Mouse (Mus musculus) stomach, embryonic 14.5 days (tissue): Measurements from ENCODE around the gene Zfp266. TPM values are rescaled to one million over a fixed set of nuclear protein-coding genes. Genes with fewer than 3 reads are reported as not detected.
A peak's percentile ranks its signal among the peaks of the same experiment; 100 is the strongest.

Source experiments
- ATAC-seq: fragments of 200-750 bp; cut with Nextera tagmentation; 2 replicates; pipeline ENCODE4 v1.8.0; 2017; ENCODE audit warnings: low read depth, moderate TSS enrichment; ENCODE audit not compliant: insufficient number of reproducible peaks, insufficient read depth, low FRiP score
- H3K27ac ChIP-seq: fragments of 300-500 bp; sonication (generic); 2 replicates; pipeline ENCODE4 v1.5.1; 2014; ENCODE audit warnings: mild to moderate bottlenecking, low read length, moderate library complexity, mixed read lengths
- H3K27me3 ChIP-seq: fragments of 300-500 bp; sonication (generic); 2 replicates; pipeline ENCODE4 v1.6.1; 2014; ENCODE audit warnings: low read length, control low read depth, mixed read lengths; ENCODE audit not compliant: control insufficient read depth, insufficient read depth
- H3K36me3 ChIP-seq: fragments of 300-500 bp; sonication (generic); 2 replicates; pipeline ENCODE4 v1.6.1; 2014; ENCODE audit warnings: mild to moderate bottlenecking, control low read depth, low read length, moderate library complexity, mixed read lengths; ENCODE audit not compliant: control insufficient read depth, insufficient read depth
- H3K4me1 ChIP-seq: fragments of 300-500 bp; sonication (generic); 2 replicates; pipeline ENCODE4 v1.6.1; 2014; ENCODE audit warnings: low read length, control low read depth, mixed read lengths; ENCODE audit not compliant: control insufficient read depth, insufficient read depth
- H3K4me2 ChIP-seq: fragments of 300-500 bp; sonication (generic); replicated peaks from 2 replicates; pipeline ENCODE4 v1.6.1; 2014; ENCODE audit warnings: low read depth, low read length, control low read depth
- H3K4me3 ChIP-seq: fragments of 300-500 bp; sonication (generic); 2 replicates; pipeline ENCODE4 v1.5.1; 2014; ENCODE audit warnings: low read depth, low read length, control low read depth
- H3K9ac ChIP-seq: fragments of 300-500 bp; sonication (generic); replicated peaks from 2 replicates; pipeline ENCODE4 v1.6.1; 2014; ENCODE audit warnings: low read depth, mild to moderate bottlenecking, control low read depth, low read length, moderate library complexity, mixed read lengths
- H3K9me3 ChIP-seq: fragments of 300-500 bp; sonication (generic); 2 replicates; pipeline ENCODE4 v1.6.1; 2016; ENCODE audit warnings: low read depth, low read length, control low read depth; ENCODE audit not compliant: control insufficient read depth
- WGBS: fragments of 180-500 bp; shearing (Covaris S2); extraction: QIAGEN DNeasy Blood & Tissue Kit; methylation state at CpG from one replicate; pipeline ENCODE4 v1.1.7; 2014; 5-methylcytosine and 5-hydroxymethylcytosine counted together
- polyA plus RNA-seq: library from polyadenylated mRNA; unstranded; fragments of >200 nt; fragmentation: Nextera tagmentation; extraction: Ambion mirVana; gene quantifications from 2 replicates; pipeline ENCODE4 v1.2.1, GENCODE M21; 2014

Zfp266 gene
- polyA plus RNA-seq, 1 experiment from 2014 or later: 94.0 TPM

- H3K4me1 ChIP-seq: peaks cover 7% of the 10 kb centered on the region; the same call in 1 of the 2 replicates
- no peaks in the 10 kb centered on the region for H3K9me3 ChIP-seq
- H3K36me3 ChIP-seq: peaks cover 32% of the 10 kb centered on the region
- H3K27ac ChIP-seq: no peak overlapping the region
- no peak overlapping the region for H3K4me2 ChIP-seq
- H3K9ac ChIP-seq: no peak overlapping the region
- H3K27me3 ChIP-seq: no peaks in the 10 kb centered on the region
- WGBS: 81% methylated on average over 4 of the region's 4 CpGs
- no peak overlapping the region for H3K4me3 ChIP-seq
- ATAC-seq: no peak
Measured at GRCm38 (mm10) chr9:20511645-20512044, 9.6 kb downstream of the Zfp266 start.

DNA sequence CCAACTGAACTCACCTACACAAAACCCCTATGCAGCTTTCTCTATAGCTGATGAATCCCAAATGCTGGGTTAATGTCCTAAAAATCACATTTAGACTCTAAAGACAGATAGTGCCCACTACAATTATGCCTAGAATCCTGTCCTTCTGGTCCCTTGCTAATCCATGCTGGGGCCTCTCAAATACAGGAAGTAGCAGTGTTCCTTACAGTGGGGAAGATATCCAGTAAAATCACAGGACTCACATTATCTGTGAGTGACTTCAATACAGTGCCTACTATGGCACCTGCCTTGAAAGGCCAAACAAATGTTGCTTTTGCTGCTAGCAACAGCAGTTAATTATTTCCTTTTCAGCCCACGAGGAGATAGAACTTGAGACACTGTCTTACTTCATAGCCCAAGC lies 10.9 kb downstream of the Zfp266 start:
- H3K9me3 ChIP-seq: no peaks in the 10 kb centered on the region
- 76% methylated on average over 1 of the region's 1 CpGs for WGBS
- H3K4me3 ChIP-seq: no peak overlapping the region
- no peak overlapping the region for H3K27ac ChIP-seq
- no peaks in the 10 kb centered on the region for H3K27me3 ChIP-seq
- no peak overlapping the region for H3K9ac ChIP-seq
- H3K4me1 ChIP-seq: peaks cover 7% of the 10 kb centered on the region; the same call in 1 of the 2 replicates
- H3K4me2 ChIP-seq: no peak overlapping the region
- no peak for ATAC-seq
- peaks cover 35% of the 10 kb centered on the region for H3K36me3 ChIP-seq

GRCm38 (mm10) chr9:20509676-20510075 lies 11.5 kb downstream of the Zfp266 start:
- no peaks in the 10 kb centered on the region for H3K9me3 ChIP-seq
- H3K4me1 ChIP-seq: peaks cover 7% of the 10 kb centered on the region; the same call in 1 of the 2 replicates
- peaks cover 36% of the 10 kb centered on the region for H3K36me3 ChIP-seq
- no peaks in the 10 kb centered on the region for H3K27me3 ChIP-seq
- no peak overlapping the region for H3K27ac ChIP-seq
- no peak for ATAC-seq
- 77% methylated on average over 3 of the region's 3 CpGs for WGBS
- H3K4me2 ChIP-seq: no peak overlapping the region
- H3K4me3 ChIP-seq: no peak overlapping the region
- H3K9ac ChIP-seq: no peak overlapping the region

DNA sequence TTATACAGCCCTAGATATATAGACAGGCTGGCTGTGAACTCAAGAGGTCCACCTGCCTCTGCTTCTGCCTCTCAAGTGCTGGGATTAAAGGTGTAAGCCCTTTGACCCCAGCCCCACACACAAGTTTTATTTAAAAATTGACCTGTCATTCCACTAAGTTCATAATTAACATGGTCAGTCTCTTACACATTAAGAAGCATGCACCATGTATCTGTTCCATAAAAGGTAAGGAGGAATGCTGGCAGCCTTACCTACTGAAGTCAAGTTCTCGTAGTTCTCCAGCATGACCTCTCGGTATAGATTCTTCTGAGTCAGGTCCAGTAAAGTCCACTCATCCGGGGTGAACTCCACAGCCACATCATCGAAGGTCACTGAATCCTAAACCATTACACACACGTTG lies 16.4 kb downstream of the Zfp266 start:
- 84% methylated on average over 5 of the region's 5 CpGs for WGBS
- Histone ChIP-seq H3K9ac (no peak overlapping the region), H3K27me3 (no peaks in the 10 kb centered on the region), H3K27ac (no peak overlapping the region), H3K9me3 (no peaks in the 10 kb centered on the region), H3K4me1 (no peaks in the 10 kb centered on the region), H3K36me3 (peaks cover 67% of the 10 kb centered on the region), H3K4me3 (no peak overlapping the region), H3K4me2 (no peak overlapping the region)
- no peak for ATAC-seq

GRCm38 (mm10) chr9:20493281-20493680 lies 27.9 kb downstream of the Zfp266 start:
- Histone ChIP-seq H3K4me1 (peaks cover 3% of the 10 kb centered on the region; the same call in 1 of the 2 replicates), H3K4me3 (peak overlapping the region; percentile 73), H3K9me3 (no peaks in the 10 kb centered on the region), H3K4me2 (peak overlapping the region; percentile 94), H3K27me3 (no peaks in the 10 kb centered on the region), H3K36me3 (peaks cover 20% of the 10 kb centered on the region), H3K9ac (peak overlapping the region; percentile 63), H3K27ac (peak overlapping the region; percentile 92)
- no peak for ATAC-seq
- WGBS: 7% methylated on average over 9 of the region's 9 CpGs

GRCm38 (mm10) chr9:20492527-20493233 lies 28.5 kb downstream of the Zfp266 start, which contains the start of gene Zfp426:
Gene Zfp426 (minus strand): TSS chr9:20492746.
- Histone ChIP-seq H3K27me3 (no peaks in the 10 kb centered on the region), H3K4me1 (peaks cover 3% of the 10 kb centered on the region; the same call in 1 of the 2 replicates), H3K36me3 (peaks cover 14% of the 10 kb centered on the region), H3K4me3 (peak within 1 kb of the TSS; percentile 73), H3K9ac (peak within 1 kb of the TSS; percentile 63), H3K9me3 (no peaks in the 10 kb centered on the region), H3K27ac (peak within 1 kb of the TSS; percentile 92), H3K4me2 (peak within 1 kb of the TSS; percentile 94)
- WGBS: 2% methylated on average over 40 of the region's 40 CpGs
- ATAC-seq: peak; percentile 94

DNA sequence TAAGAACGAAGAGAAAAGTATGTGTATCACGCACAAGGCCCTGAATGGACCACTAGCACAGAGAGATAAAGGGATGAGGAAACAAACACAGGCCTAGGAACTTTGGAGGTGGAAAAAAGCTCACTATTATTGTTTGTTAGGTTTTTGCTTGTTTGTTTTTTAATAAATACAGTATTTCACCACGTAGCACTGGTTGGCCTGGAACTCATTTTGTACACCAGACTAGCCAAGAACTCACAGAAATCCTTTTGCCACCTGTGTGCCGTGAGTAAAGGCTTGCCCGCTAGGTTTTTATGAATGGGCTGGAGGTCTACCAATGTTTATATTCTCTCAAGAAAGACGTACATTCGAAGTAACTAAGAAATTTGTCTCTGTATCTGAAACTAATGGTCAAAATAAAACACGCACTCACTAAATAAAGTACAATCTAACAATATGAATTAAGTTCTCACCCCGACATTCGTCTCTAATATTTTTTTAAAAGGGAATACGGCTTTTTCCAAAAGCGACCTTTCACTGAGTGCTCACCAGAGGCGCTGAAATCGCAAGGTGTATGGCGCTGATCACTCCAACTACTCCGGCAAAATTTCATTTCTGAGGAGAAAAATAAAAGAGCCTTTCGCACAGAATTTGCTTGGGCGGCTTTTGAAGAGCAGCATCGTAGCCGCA lies 29.2 kb downstream of the Zfp266 start:
- H3K9ac ChIP-seq: peak overlapping the region; percentile 63

DNA sequence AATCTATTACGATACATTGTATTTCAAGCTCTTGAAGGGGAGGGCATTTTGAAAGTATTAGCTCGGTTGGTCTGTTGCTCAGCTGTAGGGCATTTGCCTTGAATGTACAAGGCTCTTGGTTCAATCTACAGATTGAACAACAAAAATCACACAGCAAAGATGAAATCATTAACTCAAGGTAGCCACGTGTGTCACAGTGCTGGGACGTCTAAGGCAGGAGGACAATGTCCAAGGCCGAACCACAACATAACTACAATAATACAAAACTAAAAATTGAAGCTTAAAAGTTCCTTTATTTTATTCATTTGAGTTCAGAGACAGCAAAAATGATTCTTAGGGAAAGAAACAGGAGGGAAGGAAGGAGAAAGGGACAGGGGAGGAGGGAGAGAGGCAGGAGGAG lies 31.7 kb downstream of the Zfp266 start:
- Histone ChIP-seq H3K36me3 (peaks cover 19% of the 10 kb centered on the region), H3K4me3 (no peak overlapping the region), H3K4me2 (no peak overlapping the region), H3K9me3 (no peaks in the 10 kb centered on the region), H3K27me3 (no peaks in the 10 kb centered on the region), H3K27ac (no peak overlapping the region), H3K9ac (no peak overlapping the region), H3K4me1 (peaks cover 3% of the 10 kb centered on the region; the same call in 1 of the 2 replicates)
- no peak for ATAC-seq
- WGBS: 90% methylated on average over 5 of the region's 5 CpGs

More for the DNA sequence above, 29.2 kb downstream of the Zfp266 start:
- ATAC-seq: no peak; the same call in 1 of the 2 replicates
- Histone ChIP-seq H3K27ac (peak overlapping the region; percentile 92), H3K4me1 (peaks cover 3% of the 10 kb centered on the region; the same call in 1 of the 2 replicates), H3K4me2 (peak overlapping the region; percentile 94), H3K36me3 (peaks cover 7% of the 10 kb centered on the region), H3K27me3 (no peaks in the 10 kb centered on the region), H3K9me3 (no peaks in the 10 kb centered on the region), H3K4me3 (peak overlapping the region; percentile 73)
- WGBS: 7% methylated on average over 20 of the region's 20 CpGs
